23 mouse cellular contexts compared by ENCODE assay signal in the genomic region with DNA sequence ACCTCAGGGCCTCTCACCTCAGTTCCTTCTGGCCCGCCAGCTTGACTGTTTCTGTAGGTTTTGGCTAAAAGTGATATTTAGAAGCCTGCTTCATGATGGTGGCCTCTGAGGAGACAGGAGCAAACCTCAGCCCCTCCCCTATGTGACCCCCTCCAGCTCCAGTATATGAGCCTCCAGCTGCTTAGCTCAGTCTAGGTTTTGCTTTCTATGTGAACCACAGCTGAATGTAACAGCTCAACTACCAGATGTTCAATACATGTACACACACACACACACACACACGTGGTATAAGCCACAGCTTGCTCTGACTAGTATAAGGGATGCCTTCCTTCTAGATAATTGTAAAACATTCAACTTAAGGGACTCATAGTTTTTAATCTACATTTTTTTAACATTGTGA. TPM values are rescaled to one million over a fixed set of nuclear protein-coding genes. Genes with fewer than 3 reads are reported as not detected.
DNase-seq lines count a peak whose midpoint lies in the region; ATAC-seq and TF ChIP-seq lines count a peak whose summit lies in the region.
"Had no signal": no experiment of that assay in that cellular context is flagged by ENCODE, and none has a peak within 500 bp of the region (broad histone marks: within the 10 kb centered on the region; RNA-seq: fewer than 3 reads in every experiment).

No protein-coding gene starts in this region.

- H3K27me3 ChIP-seq in heart, embryonic 15.5 days, result peaks cover 5% of the 10 kb centered on the region; the same call in 1 of the 2 replicates
- H3K27me3 ChIP-seq in limb, embryonic 14.5 days (ENCODE audit: control insufficient read depth, insufficient read depth, low read length), result 0 out of 2 replicates have a peak, but pooled peaks cover 5% of the 10 kb centered on the region
- peaks cover 65% of the 10 kb centered on the region for H3K27me3 ChIP-seq in limb, embryonic 10.5 days (ENCODE audit: low read depth, poor library complexity, severe bottlenecking)
- H3K27me3 ChIP-seq in C2C12 (ENCODE audit: control insufficient read depth, insufficient read depth, insufficient read length), result no peaks in the 10 kb centered on the region
- H3K27me3 ChIP-seq in CH12.LX (replicated peaks), result peaks cover 63% of the 10 kb centered on the region

- TF ChIP-seq RAD21 in CH12.LX (IDR thresholded peaks at IDR 0.05; ENCODE audit: low read depth, low read length), result no peak

- 0 out of 2 replicates have a peak overlapping the region, but pooled peaks have one; percentile 23 for H3K4me2 ChIP-seq in heart, embryonic 15.5 days
- no peak overlapping the region for H3K4me2 ChIP-seq in limb, embryonic 14.5 days (replicated peaks; ENCODE audit: low read depth, low read length, severe bottlenecking)
- no peak overlapping the region for H3K4me2 ChIP-seq in CH12.LX (ENCODE audit: insufficient read depth, low read depth, poor library complexity, severe bottlenecking)
- H3K4me2 ChIP-seq: embryonic facial prominence, embryonic 13.5 days; forebrain, embryonic 13.5 days; hindbrain, embryonic 14.5 days had no signal

- in situ Hi-C loops in CH12.LX (cut with MboI; ENCODE audit: low pct_ligation_motif_present, low pct_unique_long_range_greater_than_20kb, low sequenced_read_pairs), result no loop called here

- H3K27ac ChIP-seq in heart, embryonic 15.5 days, result peak overlapping the region; percentile 85
- H3K27ac ChIP-seq in limb, embryonic 14.5 days (replicated peaks; ENCODE audit: low read depth, low read length), result no peak overlapping the region
- no peak overlapping the region for H3K27ac ChIP-seq in limb, embryonic 10.5 days
- no peak overlapping the region for H3K27ac ChIP-seq in CH12.LX (ENCODE audit: insufficient read depth, low read depth)
- H3K27ac ChIP-seq: embryonic facial prominence, embryonic 13.5 days; forebrain, embryonic 10.5 days; forebrain, embryonic 13.5 days; hindbrain, embryonic 14.5 days; hindbrain, postnatal 0 days had no signal

- no peak overlapping the region for H3K9ac ChIP-seq in heart, embryonic 15.5 days
- H3K9ac ChIP-seq in limb, embryonic 14.5 days (ENCODE audit: low read depth, low read length, severe bottlenecking), result no peak overlapping the region
- H3K9ac ChIP-seq in CH12.LX (ENCODE audit: insufficient read depth, low read depth), result no peak overlapping the region
- H3K9ac ChIP-seq: hindbrain, embryonic 14.5 days had no signal

- H3K79me2 ChIP-seq in C2C12 (ENCODE audit: control insufficient read depth, insufficient read depth) (no peaks in the 10 kb centered on the region), CH12.LX (replicated peaks; ENCODE audit: control insufficient read depth, extremely low read depth, insufficient read depth, poor library complexity, severe bottlenecking) (no peaks in the 10 kb centered on the region)

- H3K4me3 ChIP-seq in heart, embryonic 15.5 days, result no peak overlapping the region
- no peak overlapping the region for H3K4me3 ChIP-seq in limb, embryonic 14.5 days (replicated peaks; ENCODE audit: low read length)
- no peak overlapping the region for H3K4me3 ChIP-seq in limb, embryonic 10.5 days
- H3K4me3 ChIP-seq in C2C12 (ENCODE audit: insufficient read depth, poor library complexity, severe bottlenecking), result no peak overlapping the region
- H3K4me3 ChIP-seq in CH12.LX (replicated peaks in 1 of 3; ENCODE audit: low read depth in 2 of 3, low read length in 2 of 3, poor library complexity in 1 of 3), result no peak overlapping the region
- H3K4me3 ChIP-seq: embryonic facial prominence, embryonic 13.5 days; forebrain, embryonic 10.5 days; forebrain, embryonic 13.5 days; heart, embryonic 10.5 days had no signal

- no peak for TF ChIP-seq POLR2A in limb, embryonic 14.5 days (IDR thresholded peaks at IDR 0.05; ENCODE audit: borderline replicate concordance, extremely low read depth, insufficient read depth, insufficient read length)
- no peak for TF ChIP-seq POLR2A in CH12.LX (IDR thresholded peaks at IDR 0.05; ENCODE audit: low read depth, low read length)

- H3K36me3 ChIP-seq in heart, embryonic 15.5 days, result no peaks in the 10 kb centered on the region
- no peaks in the 10 kb centered on the region for H3K36me3 ChIP-seq in limb, embryonic 14.5 days (ENCODE audit: control insufficient read depth, insufficient read depth, low read length)
- H3K36me3 ChIP-seq in limb, embryonic 10.5 days, result peaks cover 6% of the 10 kb centered on the region; the same call in 1 of the 2 replicates
- H3K36me3 ChIP-seq in C2C12 (ENCODE audit: control insufficient read depth, insufficient read depth) (no peaks in the 10 kb centered on the region), CH12.LX (replicated peaks in 1 of 2; ENCODE audit: control insufficient read depth in 1 of 2, insufficient read depth in 1 of 2, low read length in 1 of 2) (peaks cover 0 to 6% of the 10 kb centered on the region in 2 experiments)
- H3K36me3 ChIP-seq: embryonic facial prominence, embryonic 13.5 days had no signal

- TF ChIP-seq CTCF in C2C12 (IDR thresholded peaks at IDR 0.05; ENCODE audit: control insufficient read depth, insufficient read depth, insufficient read length) (no peak), CH12.LX (conservative IDR thresholded peaks at IDR 0.05 in 1 of 2, IDR thresholded peaks at IDR 0.05 in 1 of 2; ENCODE audit: low read depth in 2 of 2, low read length in 2 of 2) (no peak)

- dilution Hi-C loops in CH12.LX (cut with MboI; ENCODE audit: extremely low pct_ligation_motif_present, extremely low pct_unique_long_range_greater_than_20kb, low sequenced_read_pairs), result no loop called here

- no peak for DNase-seq in heart, adult 8-10 months (ENCODE audit: low spot score)
- peak; percentile 50 for DNase-seq in limb, embryonic 14.5 days (ENCODE audit: low spot score)
- DNase-seq in limb, embryonic 10.5 days (ENCODE audit: low spot score), result no peak
- DNase-seq in CH12.LX (ENCODE audit: extremely low read depth), result no peak
- DNase-seq in embryo, embryonic 11 days, result no peak
- DNase-seq in adrenal gland, postnatal 10 days, result no peak
- DNase-seq: adrenal gland, adult 2 months; adrenal gland, postnatal 25 days; cerebellum, adult 11-12 months; cerebellum, adult 8-10 months; cerebellum, postnatal 36 days had no signal

- H3K79me3 ChIP-seq in C2C12 (ENCODE audit: low read depth), result no peaks in the 10 kb centered on the region

- 68% methylated on average over 2 of the region's 2 CpGs for WGBS in heart, embryonic 15.5 days
- 42% methylated on average over 2 of the region's 2 CpGs for WGBS in limb, embryonic 14.5 days
- WGBS in limb, embryonic 10.5 days, result 70% methylated on average over 2 of the region's 2 CpGs

- no peak for TF ChIP-seq EP300 in CH12.LX (IDR thresholded peaks at IDR 0.05; ENCODE audit: low read length)

- H3K9me3 ChIP-seq in heart, embryonic 15.5 days (replicated peaks), result no peaks in the 10 kb centered on the region
- H3K9me3 ChIP-seq in limb, embryonic 14.5 days (ENCODE audit: control insufficient read depth, low read length), result no peaks in the 10 kb centered on the region
- H3K9me3 ChIP-seq in limb, embryonic 10.5 days (replicated peaks), result no peaks in the 10 kb centered on the region
- H3K9me3 ChIP-seq in CH12.LX (replicated peaks; ENCODE audit: low read length), result no peaks in the 10 kb centered on the region
- H3K9me3 ChIP-seq: embryonic facial prominence, embryonic 13.5 days; forebrain, embryonic 10.5 days; forebrain, embryonic 13.5 days; G1E; heart, embryonic 10.5 days had no signal

- H3ac ChIP-seq in C2C12 (ENCODE audit: control insufficient read depth, insufficient read length, low read depth), result no peak overlapping the region

- ATAC-seq in heart, embryonic 15.5 days (replicated peaks; ENCODE audit: insufficient number of reproducible peaks, insufficient read depth, low FRiP score, low read depth), result no peak
- ATAC-seq in limb, embryonic 14.5 days (ENCODE audit: low FRiP score, low read depth), result peak; percentile 45
- ATAC-seq: forebrain, embryonic 13.5 days; forebrain, embryonic 16.5 days; hindbrain, postnatal 0 days; inflammation-experienced regulatory T-cells, adult 6 months; intestine, embryonic 16.5 days had no signal

- peaks cover 34% of the 10 kb centered on the region for H3K4me1 ChIP-seq in heart, embryonic 15.5 days (replicated peaks)
- peaks cover 12% of the 10 kb centered on the region for H3K4me1 ChIP-seq in limb, embryonic 14.5 days (ENCODE audit: control insufficient read depth, insufficient read depth, low read length)
- H3K4me1 ChIP-seq in limb, embryonic 10.5 days, result peaks cover 60% of the 10 kb centered on the region
- H3K4me1 ChIP-seq in CH12.LX (ENCODE audit: control insufficient read depth in 1 of 2, insufficient read depth in 2 of 2), result peaks cover 9 to 49% of the 10 kb centered on the region in 2 experiments; a peak in 3 of 4 replicates

TF ChIP-seq in C2C12, 6 proteins besides CTCF, POLR2A, EP300 and RAD21 (continues in another document):
- TF ChIP-seq MYOD1 (IDR thresholded peaks at IDR 0.05; ENCODE audit: control insufficient read depth, insufficient read length, low read depth), result peak; percentile 77
- TF ChIP-seq MAX (IDR thresholded peaks at IDR 0.05), result no peak

TF ChIP-seq in CH12.LX, 34 proteins besides CTCF, POLR2A, EP300 and RAD21:
- TF ChIP-seq MAFK (IDR thresholded peaks at IDR 0.05; ENCODE audit: insufficient replicate concordance, low read length), result no peak
- peak; percentile 15; the same call in 1 of the 2 replicates for TF ChIP-seq TCF12 (IDR thresholded peaks at IDR 0.05; ENCODE audit: low read depth, low read length)

RNA-seq across cellular contexts. Expression of a gene that starts 2.9 kb away (rescaled TPM):
- polyA plus RNA-seq in heart, embryonic 15.5 days (2015; fragmentation: Nextera tagmentation; extraction: Ambion mirVana), result 33.0 and 34.7 TPM in 2 replicates
- total RNA-seq in heart, adult 8-10 months (2022), result 10 to 100 TPM; 30.7 to 34.2 (median 33.8) TPM
- 20.3 and 26.3 TPM in 2 replicates for polyA plus RNA-seq in limb, embryonic 14.5 days (2012; rRNA removed)
- 26.9 and 28.7 TPM in 2 replicates for polyA plus RNA-seq in limb, embryonic 14.5 days (2014; fragmentation: Nextera tagmentation; extraction: Ambion mirVana)
- 28.9 and 29.0 TPM in 2 replicates for polyA plus RNA-seq in limb, embryonic 10.5 days (2016; fragmentation: Nextera tagmentation; extraction: Ambion mirVana)
- polyA plus RNA-seq in C2C12 (2012; fragmentation: generic; extraction: Trizol), result 14.0 TPM
- 17.3 and 26.9 TPM in 2 replicates for total RNA-seq in CH12.LX (2012; rRNA removed)
- total RNA-seq in CH12.LX (2014; rRNA removed), result 11.2 and 13.3 TPM in 2 replicates
- polyA plus RNA-seq in CH12.LX (2012; ENCODE audit: insufficient read length, low read depth), result 12.1 and 15.2 TPM in 2 replicates
- total RNA-seq in adrenal gland, postnatal 10 days (2021), result 10 to 100 TPM; 35.8 to 44.3 TPM

RNA-seq across cellular contexts. Expression of a gene that starts 5.5 kb away (rescaled TPM):
- 0.73 and 1.5 TPM in 2 replicates for polyA plus RNA-seq in heart, embryonic 15.5 days (2015; fragmentation: Nextera tagmentation; extraction: Ambion mirVana)
- under 1 TPM; 0.24 to 0.37 (median 0.32) TPM for total RNA-seq in heart, adult 8-10 months (2022)
- polyA plus RNA-seq in limb, embryonic 14.5 days (2012; rRNA removed), result 16.3 and 23.4 TPM in 2 replicates
- polyA plus RNA-seq in limb, embryonic 14.5 days (2014; fragmentation: Nextera tagmentation; extraction: Ambion mirVana), result 12.6 and 16.7 TPM in 2 replicates
- 11.1 and 13.1 TPM in 2 replicates for polyA plus RNA-seq in limb, embryonic 10.5 days (2016; fragmentation: Nextera tagmentation; extraction: Ambion mirVana)
- polyA plus RNA-seq in C2C12 (2012; fragmentation: generic; extraction: Trizol) (0.99 TPM), CH12.LX (2012; ENCODE audit: insufficient read length, low read depth) (not detected in 2 replicates)
- total RNA-seq in CH12.LX (2012; rRNA removed) (not detected in 2 replicates), CH12.LX (2014; rRNA removed) (not detected in 2 replicates)
- total RNA-seq in adrenal gland, postnatal 10 days (2021), result 1 to 10 TPM; 1.7 to 2.4 TPM
- polyA plus RNA-seq: G1E; inflammation-experienced regulatory T-cells, adult 6 months had no signal
